Mouse (Mus musculus) lung, embryonic 16.5 days (tissue): ENCODE results near the gene Polr3a. TPM values are rescaled to one million over a fixed set of nuclear protein-coding genes. Genes with fewer than 3 reads are reported as not detected.

Experiments
- ATAC-seq: fragments of 200-750 bp; cut with Nextera tagmentation; 2 replicates; pipeline ENCODE4 v1.8.0; 2017; ENCODE audit warnings: low read depth, mild to moderate bottlenecking, moderate library complexity
- H3K27ac ChIP-seq: fragments of 300-500 bp; sonication (generic); 2 replicates; pipeline ENCODE4 v1.5.1; 2014; ENCODE audit warnings: mild to moderate bottlenecking, control low read depth, low read length
- H3K27me3 ChIP-seq: fragments of 300-500 bp; sonication (generic); 2 replicates; pipeline ENCODE4 v1.6.1; 2014; ENCODE audit warnings: low read depth, low read length, mixed read lengths; ENCODE audit not compliant: control insufficient read depth, insufficient read depth
- H3K36me3 ChIP-seq: fragments of 300-500 bp; sonication (generic); 2 replicates; pipeline ENCODE4 v1.6.1; 2014; ENCODE audit warnings: low read length; ENCODE audit not compliant: control insufficient read depth, insufficient read depth
- H3K4me1 ChIP-seq: fragments of 300-500 bp; sonication (generic); replicated peaks from 2 replicates; pipeline ENCODE4 v1.6.1; 2014; ENCODE audit warnings: low read length, mixed read lengths; ENCODE audit not compliant: control insufficient read depth, insufficient read depth
- H3K4me2 ChIP-seq: fragments of 300-500 bp; sonication (generic); 2 replicates; pipeline ENCODE4 v1.6.1; 2014; ENCODE audit warnings: low read depth, low read length, control low read depth
- H3K4me3 ChIP-seq: fragments of 300-500 bp; sonication (generic); 2 replicates; pipeline ENCODE4 v1.5.1; 2014; ENCODE audit warnings: mild to moderate bottlenecking, low read length, control low read depth
- H3K9ac ChIP-seq: fragments of 300-500 bp; sonication (generic); 2 replicates; pipeline ENCODE4 v1.6.1; 2014; ENCODE audit warnings: low read length, control low read depth
- H3K9me3 ChIP-seq: fragments of 300-500 bp; sonication (generic); 2 replicates; pipeline ENCODE4 v1.6.1; 2016; ENCODE audit warnings: low read length; ENCODE audit not compliant: control insufficient read depth
- WGBS: fragments of 180-500 bp; shearing (Covaris S2); extraction: QIAGEN DNeasy Blood & Tissue Kit; methylation state at CpG from one replicate; pipeline ENCODE4 v1.1.7; 2014; 5-methylcytosine and 5-hydroxymethylcytosine counted together
- polyA plus RNA-seq: library from polyadenylated mRNA; unstranded; fragments of >200 nt; fragmentation: Nextera tagmentation; extraction: Ambion mirVana; gene quantifications from 2 replicates; pipeline ENCODE4 v1.2.1, GENCODE M21; 2015

Gene Polr3a
- 16.8 and 17.9 TPM in 2 replicates for polyA plus RNA-seq

GRCm38 (mm10) chr14:24486773-24487227 lies at the start of gene Polr3a, which contains the start of gene Rps24:
TSS of gene Polr3a (minus strand) at chr14:24487058.
TSS of gene Rps24 (plus strand) at chr14:24487125.
- Histone ChIP-seq H3K27ac (peak within 1 kb of the TSS; percentile 57; the same call in 1 of the 2 replicates), H3K4me1 (peaks cover 12% of the 10 kb centered on the region), H3K9ac (peak within 1 kb of the TSS; percentile 87), H3K27me3 (no peaks in the 10 kb centered on the region), H3K4me2 (peak within 1 kb of the TSS; percentile 74), H3K4me3 (peak within 1 kb of the TSS; percentile 92), H3K9me3 (no peaks in the 10 kb centered on the region), H3K36me3 (peaks cover 13% of the 10 kb centered on the region)
- peak; percentile 66 for ATAC-seq
- under 1% methylated on average over 30 of the region's 30 CpGs for WGBS

DNA sequence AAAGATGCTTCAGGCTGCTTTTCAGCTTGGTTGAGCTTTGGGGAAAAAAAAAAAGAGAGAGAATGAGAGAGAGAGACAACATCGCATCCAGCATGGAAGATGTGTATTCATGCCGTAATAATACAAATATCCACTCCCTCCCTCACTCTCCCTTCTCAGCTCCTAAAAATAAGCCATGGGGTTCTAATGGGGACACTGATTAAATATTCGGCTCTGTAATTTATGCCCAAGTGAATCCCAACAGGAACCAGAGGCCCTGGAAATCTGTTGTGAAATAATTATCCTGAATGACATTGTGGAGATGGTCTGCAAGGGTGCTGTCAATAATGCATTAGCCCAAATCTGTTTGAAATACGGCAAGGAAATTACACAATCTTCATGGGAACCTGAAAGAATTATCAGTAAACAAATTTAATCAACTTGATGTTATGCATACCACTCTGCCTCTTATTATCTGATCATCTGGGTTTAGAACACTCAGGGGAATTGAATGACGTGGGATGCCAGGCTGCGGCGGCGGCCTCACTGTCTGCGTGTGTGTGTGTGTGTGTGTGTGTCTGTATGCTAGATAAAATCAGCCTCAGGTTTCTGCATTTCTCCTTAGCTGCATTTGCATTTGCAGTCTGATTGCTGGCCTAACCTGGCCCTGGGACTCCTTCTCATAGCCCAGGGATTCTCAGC lies 48.1 kb upstream of the Polr3a start:
- H3K4me1 ChIP-seq, result no peaks in the 10 kb centered on the region; the same call in 1 of the 2 replicates
- H3K36me3 ChIP-seq, result no peaks in the 10 kb centered on the region
- no peaks in the 10 kb centered on the region for H3K27me3 ChIP-seq
- H3K9me3 ChIP-seq, result 0 out of 2 replicates have a peak, but pooled peaks cover 5% of the 10 kb centered on the region
- H3K4me3 ChIP-seq, result no peak overlapping the region
- no peak overlapping the region for H3K9ac ChIP-seq
- 75% methylated on average over 9 of the region's 9 CpGs for WGBS
- ATAC-seq, result no peak
- H3K27ac ChIP-seq, result no peak overlapping the region
- H3K4me2 ChIP-seq, result no peak overlapping the region

DNA sequence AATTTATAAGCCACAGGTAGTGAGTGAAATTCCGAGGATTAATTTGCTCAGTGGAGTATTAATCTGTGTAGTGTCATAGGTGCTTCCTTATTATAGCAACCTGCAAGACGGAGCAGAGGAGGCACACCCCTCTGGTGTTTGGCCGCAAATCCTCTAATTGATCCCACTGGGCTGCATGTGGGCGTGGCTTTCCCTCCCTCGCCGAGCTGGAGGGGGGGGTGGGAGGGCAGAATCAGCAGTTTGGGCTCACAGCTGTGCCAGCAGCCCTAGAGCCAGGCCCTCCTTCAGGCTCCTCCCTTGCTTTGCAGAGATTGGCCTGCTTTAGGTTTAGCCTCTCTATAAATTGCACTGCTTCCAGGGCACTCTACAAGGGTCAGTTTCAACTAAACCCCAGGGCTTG lies 43.4 kb upstream of the Polr3a start:
- WGBS, result 17% methylated on average over 6 of the region's 6 CpGs
- peak; percentile 79; the same call in 1 of the 2 replicates for ATAC-seq
- H3K27me3 ChIP-seq, result no peaks in the 10 kb centered on the region

GRCm38 (mm10) chr14:24526440-24526839 lies 39.6 kb upstream of the Polr3a start:
- Histone ChIP-seq H3K4me2 (no peak overlapping the region), H3K36me3 (no peaks in the 10 kb centered on the region), H3K9me3 (no peaks in the 10 kb centered on the region), H3K4me3 (no peak overlapping the region), H3K9ac (no peak overlapping the region), H3K27ac (no peak overlapping the region), H3K27me3 (no peaks in the 10 kb centered on the region), H3K4me1 (no peaks in the 10 kb centered on the region; the same call in 1 of the 2 replicates)
- no peak for ATAC-seq
- WGBS, result 59% methylated on average over 10 of the region's 10 CpGs

More for the DNA sequence above, 43.4 kb upstream of the Polr3a start:
- Histone ChIP-seq H3K27ac (no peak overlapping the region), H3K4me2 (no peak overlapping the region), H3K9ac (no peak overlapping the region), H3K36me3 (no peaks in the 10 kb centered on the region), H3K4me1 (no peaks in the 10 kb centered on the region; the same call in 1 of the 2 replicates), H3K4me3 (no peak overlapping the region), H3K9me3 (no peaks in the 10 kb centered on the region)

GRCm38 (mm10) chr14:24525677-24526415 lies 39.0 kb upstream of the Polr3a start:
- H3K27me3 ChIP-seq, result no peaks in the 10 kb centered on the region
- no peak overlapping the region for H3K4me2 ChIP-seq
- H3K27ac ChIP-seq, result no peak overlapping the region
- no peaks in the 10 kb centered on the region; the same call in 1 of the 2 replicates for H3K4me1 ChIP-seq
- no peak for ATAC-seq
- no peaks in the 10 kb centered on the region for H3K9me3 ChIP-seq
- H3K36me3 ChIP-seq, result no peaks in the 10 kb centered on the region
- 67% methylated on average over 10 of the region's 10 CpGs for WGBS
- no peak overlapping the region for H3K9ac ChIP-seq
- no peak overlapping the region for H3K4me3 ChIP-seq

- H3K9me3 ChIP-seq, result no peaks in the 10 kb centered on the region
- 62% methylated on average over 3 of the region's 3 CpGs for WGBS
- ATAC-seq, result no peak
Observed at GRCm38 (mm10) chr14:24525137-24525536, 38.3 kb upstream of the Polr3a start.

DNA sequence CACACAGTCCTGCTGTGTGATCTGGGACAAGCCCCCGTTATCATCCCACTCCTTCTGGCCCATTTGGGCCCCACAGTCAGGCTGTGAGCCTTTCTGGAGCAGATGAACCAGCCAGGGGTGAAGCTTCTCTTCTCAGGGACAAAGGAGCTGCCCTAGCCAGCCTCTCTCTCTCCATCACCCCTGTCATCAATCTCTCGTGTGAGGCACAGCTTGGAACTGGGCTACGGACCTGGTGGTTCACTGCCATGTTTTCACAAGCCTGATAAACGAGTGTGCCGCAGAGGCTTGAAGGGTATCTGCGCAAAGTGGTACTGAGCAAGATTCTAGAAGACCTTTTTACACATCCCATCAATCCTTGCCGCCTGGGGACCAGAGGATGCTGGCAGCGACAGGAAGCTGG lies 34.7 kb upstream of the Polr3a start:
- WGBS, result 28% methylated on average over 8 of the region's 8 CpGs
- H3K36me3 ChIP-seq, result no peaks in the 10 kb centered on the region
- H3K27ac ChIP-seq, result no peak overlapping the region
- ATAC-seq, result no peak
- no peak overlapping the region for H3K4me3 ChIP-seq
- H3K4me2 ChIP-seq, result no peak overlapping the region
- no peaks in the 10 kb centered on the region for H3K9me3 ChIP-seq
- H3K4me1 ChIP-seq, result no peaks in the 10 kb centered on the region
- no peaks in the 10 kb centered on the region for H3K27me3 ChIP-seq
- no peak overlapping the region for H3K9ac ChIP-seq

More at GRCm38 (mm10) chr14:24525137-24525536, 38.3 kb upstream of the Polr3a start:
- Histone ChIP-seq H3K27ac (no peak overlapping the region), H3K9ac (no peak overlapping the region), H3K4me3 (no peak overlapping the region), H3K36me3 (no peaks in the 10 kb centered on the region), H3K4me2 (no peak overlapping the region), H3K27me3 (no peaks in the 10 kb centered on the region), H3K4me1 (no peaks in the 10 kb centered on the region; the same call in 1 of the 2 replicates)

DNA sequence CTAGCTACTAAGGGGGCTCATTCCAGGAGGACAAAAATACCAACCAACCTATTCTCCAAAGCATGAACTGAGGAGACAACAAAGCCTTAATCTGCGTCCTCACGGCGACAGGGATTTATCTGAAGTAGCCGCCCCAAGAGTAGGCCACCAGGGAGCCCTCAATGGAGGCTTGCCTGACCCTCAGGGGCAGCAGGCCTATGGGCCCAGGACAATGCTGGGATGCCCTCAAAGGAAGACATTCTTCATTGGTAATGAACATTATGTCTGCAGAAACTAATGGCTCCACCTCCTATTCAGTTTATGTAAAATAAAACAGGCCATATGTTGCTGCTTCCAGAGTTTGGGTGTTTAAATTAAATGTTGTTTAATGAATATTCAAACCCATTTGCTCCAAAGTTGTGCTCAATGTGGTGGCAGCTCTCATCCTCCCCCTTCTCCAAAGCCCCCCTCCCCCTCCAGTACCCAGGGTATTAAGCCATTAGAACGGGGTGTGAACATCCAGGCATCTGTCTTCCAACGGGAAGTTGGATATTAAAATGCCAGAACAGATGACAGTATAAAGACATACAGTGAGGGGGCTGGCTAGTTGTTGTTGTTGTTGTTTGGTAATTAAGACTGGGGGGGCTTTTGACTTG lies 25.8 kb upstream of the Polr3a start:
- WGBS, result 79% methylated on average over 6 of the region's 6 CpGs
- Histone ChIP-seq H3K4me2 (no peak overlapping the region), H3K9me3 (peaks cover 4% of the 10 kb centered on the region; the same call in 1 of the 2 replicates), H3K9ac (no peak overlapping the region), H3K36me3 (no peaks in the 10 kb centered on the region), H3K4me3 (no peak overlapping the region), H3K27ac (no peak overlapping the region), H3K4me1 (peaks cover 6% of the 10 kb centered on the region), H3K27me3 (no peaks in the 10 kb centered on the region)
- no peak for ATAC-seq

DNA sequence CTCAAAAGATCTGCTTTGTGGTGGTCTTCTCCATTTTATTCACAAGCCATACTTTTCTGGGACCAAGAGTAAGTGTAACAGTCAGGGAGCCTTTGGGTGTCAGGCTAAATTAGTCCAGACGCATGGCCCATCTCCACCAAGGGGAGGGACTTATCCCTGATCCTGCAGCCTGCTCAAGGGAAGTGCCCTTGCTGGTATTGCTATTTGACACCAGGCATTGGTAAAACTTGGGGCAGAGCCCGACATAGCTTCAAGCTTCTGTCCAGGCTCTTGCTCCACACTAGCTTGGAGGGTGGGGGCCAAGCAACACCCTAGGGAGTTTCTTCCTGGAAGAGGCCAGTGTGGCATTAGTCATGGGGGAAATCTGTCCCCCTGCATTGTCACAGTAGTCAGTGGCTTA lies 23.8 kb upstream of the Polr3a start:
- peaks cover 4% of the 10 kb centered on the region; the same call in 1 of the 2 replicates for H3K9me3 ChIP-seq
- H3K36me3 ChIP-seq, result no peaks in the 10 kb centered on the region
- H3K27me3 ChIP-seq, result no peaks in the 10 kb centered on the region
- ATAC-seq, result no peak
- no peak overlapping the region for H3K4me2 ChIP-seq
- H3K27ac ChIP-seq, result no peak overlapping the region
- peaks cover 14% of the 10 kb centered on the region for H3K4me1 ChIP-seq
- H3K9ac ChIP-seq, result no peak overlapping the region
- WGBS, result 66% methylated on average over 2 of the region's 2 CpGs
- no peak overlapping the region for H3K4me3 ChIP-seq
